ENCODE assay signal across 21 mouse cellular contexts in the genomic region with DNA sequence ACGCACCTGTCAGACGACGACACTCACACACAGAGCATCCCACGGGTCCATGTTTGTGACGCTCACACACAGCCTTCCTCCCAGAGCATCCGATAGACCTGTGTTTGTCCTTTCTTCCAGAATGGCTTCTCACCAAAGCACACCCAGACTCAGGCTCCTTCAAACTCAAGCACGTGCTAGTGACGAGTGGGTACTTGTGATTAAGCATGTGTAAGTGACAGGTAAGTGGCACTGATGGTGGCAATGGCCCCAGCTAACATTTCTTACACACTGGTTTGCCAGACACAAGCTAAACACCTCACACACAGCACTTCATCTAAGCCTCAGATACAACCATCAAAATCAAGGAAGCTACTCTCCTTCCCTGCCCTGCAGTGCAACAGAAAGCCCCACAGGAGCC.
"Had no signal": no experiment of that assay in that cellular context is flagged by ENCODE, and none has a peak within 500 bp of the region (broad histone marks: within the 10 kb centered on the region; RNA-seq: fewer than 3 reads in every experiment).

No protein-coding gene starts in this region.

- H3K36me3 ChIP-seq: intestine, embryonic 15.5 days; kidney, embryonic 15.5 days; limb, embryonic 13.5 days; liver, embryonic 13.5 days; midbrain, embryonic 10.5 days; midbrain, embryonic 13.5 days had no signal

- H3K9me3 ChIP-seq: intestine, embryonic 15.5 days; kidney, embryonic 15.5 days; limb, embryonic 13.5 days; liver, embryonic 13.5 days; megakaryocyte, embryonic 14.5 days; midbrain, embryonic 10.5 days; midbrain, embryonic 13.5 days had no signal

- H3K27ac ChIP-seq: intestine, embryonic 15.5 days; kidney, embryonic 15.5 days; left cerebral cortex, adult 2 months; limb, embryonic 13.5 days; liver, embryonic 13.5 days; macrophage; midbrain, embryonic 10.5 days; midbrain, embryonic 13.5 days; stomach, postnatal 0 days had no signal

- H3K4me1 ChIP-seq: intestine, embryonic 15.5 days; kidney, embryonic 15.5 days; liver, embryonic 13.5 days; megakaryocyte, embryonic 14.5 days; midbrain, embryonic 10.5 days; midbrain, embryonic 13.5 days had no signal

- H3K9ac ChIP-seq: intestine, embryonic 15.5 days; kidney, embryonic 15.5 days; limb, embryonic 13.5 days; liver, embryonic 13.5 days; midbrain, embryonic 13.5 days had no signal

- H3K27me3 ChIP-seq: intestine, embryonic 15.5 days; kidney, embryonic 15.5 days; liver, embryonic 13.5 days; midbrain, embryonic 13.5 days had no signal

- ATAC-seq: hindbrain, embryonic 16.5 days; intestine, embryonic 15.5 days; midbrain, embryonic 13.5 days had no signal

- H3K4me3 ChIP-seq: intestine, embryonic 15.5 days; kidney, embryonic 15.5 days; left cerebral cortex, adult 2 months; limb, embryonic 13.5 days; liver, embryonic 13.5 days; megakaryocyte, embryonic 14.5 days; midbrain, embryonic 10.5 days; midbrain, embryonic 13.5 days had no signal

- DNase-seq: kidney, adult 11 months; kidney, adult 8-10 months; kidney, postnatal 10 days; kidney, postnatal 36 days; liver; liver, embryonic 13.5 days; right cerebral cortex, adult 18-20 months; right cerebral cortex, postnatal 14 days; right cerebral cortex, postnatal 4 days; thymus, adult 2 months; thymus, postnatal 25 days had no signal

- H3K4me2 ChIP-seq: intestine, embryonic 15.5 days; kidney, embryonic 15.5 days; limb, embryonic 13.5 days; liver, embryonic 13.5 days; midbrain, embryonic 13.5 days had no signal
